Mouse (Mus musculus) left cerebral cortex, adult 2 months (tissue): ENCODE measurements around the gene Pex3. TPM values are rescaled to one million over a fixed set of nuclear protein-coding genes. Genes with fewer than 3 reads are reported as not detected.
"Not testable (repeated sequence)": the region's sequence is repeated elsewhere in the genome, so short reads cannot be mapped to it uniquely, and the experiment has no call there.

ENCODE experiments used
- DNase-seq, 2 experiments: peaks; one replicate each; pipeline ENCODE4 v3.0.0; 2021 to 2022; ENCODE audit warnings: low spot score in 2 of 2, mixed read lengths in 1 of 2; ENCODE audit errors: extremely low spot score in 1 of 2
- H3K27ac ChIP-seq: fragments of 200-600 bp; 2 replicates; pipeline ENCODE4 v1.8.1; 2022
- H3K4me3 ChIP-seq: fragments of 200-600 bp; 2 replicates; pipeline ENCODE4 v1.8.1; 2022
- CTCF ChIP-seq: fragments of 200-600 bp; IDR thresholded peaks from 2 replicates; pipeline ENCODE4 v1.8.1; 2022; ENCODE audit warnings: antibody characterized with exemption, mild to moderate bottlenecking, moderate library complexity
- intact Hi-C: fragments of 180-260 bp; cut with DNase I; formaldehyde crosslinking; loops from one replicate; pipeline ENCODE4 v1.15.1; 2025
- total RNA-seq, 2 experiments: library from RNA; stranded (reverse); gene quantifications; 2 replicates each; pipeline ENCODE4 v1.2.3; 2021

Gene Pex3
- total RNA-seq, 2 experiments from 2014 or later: 29.8 to 31.6 TPM

- TF ChIP-seq CTCF: no peak
- no peak overlapping the region for H3K4me3 ChIP-seq
- no peak for DNase-seq
- intact Hi-C loops: loop anchor here (10.0 kb wide), 1 partner anchor 350 kb away; no protein-coding TSS in a partner anchor
- H3K27ac ChIP-seq: no peak overlapping the region
Measured at GRCm38 (mm10) chr10:13534751-13535150, 18.2 kb downstream of the Pex3 start.

GRCm38 (mm10) chr10:13528155-13528554 is 24.8 kb downstream of the Pex3 start:
- no peak for DNase-seq
- H3K4me3 ChIP-seq: no peak overlapping the region
- no peak for TF ChIP-seq CTCF
- no peak overlapping the region for H3K27ac ChIP-seq
- intact Hi-C loops: no loop called here

GRCm38 (mm10) chr10:13521857-13522256 is 31.1 kb downstream of the Pex3 start:
- DNase-seq: no peak
- H3K27ac ChIP-seq: no peak overlapping the region
- no peak overlapping the region for H3K4me3 ChIP-seq
- TF ChIP-seq CTCF: no peak
- intact Hi-C loops: no loop called here

GRCm38 (mm10) chr10:13502371-13502770 is 50.6 kb downstream of the Pex3 start:
- Histone ChIP-seq H3K27ac (no peak overlapping the region), H3K4me3 (peak overlapping the region; percentile 45)
- no peak for DNase-seq
- intact Hi-C loops: loop anchor here (5.0 kb wide), 1 partner anchor 485 kb away; no protein-coding TSS in a partner anchor
- no peak for TF ChIP-seq CTCF

GRCm38 (mm10) chr10:13501533-13501932 is 51.4 kb downstream of the Pex3 start:
- H3K4me3 ChIP-seq: peak overlapping the region; percentile 82
- DNase-seq, H3K27ac ChIP-seq: not testable (repeated sequence)
- intact Hi-C loops: loop anchor here (5.0 kb wide), 1 partner anchor 484 kb away; no protein-coding TSS in a partner anchor

- intact Hi-C loops: loop anchor here (5.0 kb wide), 1 partner anchor 484 kb away; no protein-coding TSS in a partner anchor
- peak; percentile 83 to 88 for DNase-seq
- TF ChIP-seq CTCF: no peak
- Histone ChIP-seq H3K4me3 (peak overlapping the region; percentile 82), H3K27ac (peak overlapping the region; percentile 83)
Measured at GRCm38 (mm10) chr10:13500938-13501496, 51.9 kb downstream of the Pex3 start.

- H3K4me3 ChIP-seq: peak overlapping the region; percentile 82
Measured at GRCm38 (mm10) chr10:13500473-13500872, 52.5 kb downstream of the Pex3 start.

GRCm38 (mm10) chr10:13499331-13499730 is 53.6 kb downstream of the Pex3 start, which contains the start of gene Fuca2:
TSS of gene Fuca2 (plus strand) at chr10:13499540.
- intact Hi-C loops: no loop called here
- DNase-seq: no peak
- TF ChIP-seq CTCF: no peak
- H3K4me3 ChIP-seq: no peak within 1 kb of the TSS
- no peak within 1 kb of the TSS for H3K27ac ChIP-seq

More at GRCm38 (mm10) chr10:13500473-13500872, 52.5 kb downstream of the Pex3 start:
- intact Hi-C loops: loop anchor here (5.0 kb wide), 1 partner anchor 483 kb away; no protein-coding TSS in a partner anchor
- DNase-seq: no peak
- TF ChIP-seq CTCF: no peak
- H3K27ac ChIP-seq: peak overlapping the region; percentile 83

GRCm38 (mm10) chr10:13496315-13496714 is 56.6 kb downstream of the Pex3 start:
- TF ChIP-seq CTCF: no peak
- no peak for DNase-seq
- intact Hi-C loops: no loop called here
- H3K27ac ChIP-seq: no peak overlapping the region
- H3K4me3 ChIP-seq: no peak overlapping the region

GRCm38 (mm10) chr10:13493978-13494686 is 58.8 kb downstream of the Pex3 start:
- intact Hi-C loops: no loop called here
- Histone ChIP-seq H3K27ac (no peak overlapping the region), H3K4me3 (no peak overlapping the region)
- TF ChIP-seq CTCF: no peak
- no peak for DNase-seq

GRCm38 (mm10) chr10:13489671-13490070 is 63.3 kb downstream of the Pex3 start:
- Histone ChIP-seq H3K27ac (no peak overlapping the region), H3K4me3 (no peak overlapping the region)
- TF ChIP-seq CTCF: no peak
- intact Hi-C loops: no loop called here
- no peak for DNase-seq

GRCm38 (mm10) chr10:13485958-13486357 is 67.0 kb downstream of the Pex3 start:
- no peak for TF ChIP-seq CTCF
- intact Hi-C loops: no loop called here
- H3K4me3 ChIP-seq: no peak overlapping the region
- DNase-seq: no peak
- no peak overlapping the region for H3K27ac ChIP-seq

- no peak for TF ChIP-seq CTCF
- Histone ChIP-seq H3K4me3 (no peak overlapping the region), H3K27ac (no peak overlapping the region)
- intact Hi-C loops: no loop called here
- DNase-seq: no peak
Measured at GRCm38 (mm10) chr10:13479341-13479740, 73.6 kb downstream of the Pex3 start.
